Mouse (Mus musculus) myocyte (in vitro differentiated cells): ENCODE data around the gene Arid5b.

Experiments used
- E2F4 ChIP-seq: IDR thresholded peaks from one replicate; pipeline ENCODE4 v1.6.1; 2011; ENCODE audit warnings: mild to moderate bottlenecking, control low read depth, moderate library complexity; ENCODE audit not compliant: insufficient read depth
- MAX ChIP-seq: IDR thresholded peaks from one replicate; pipeline ENCODE4 v1.6.1; 2011; ENCODE audit warnings: low read depth, mild to moderate bottlenecking, control low read depth
- POLR2A ChIP-seq: IDR thresholded peaks from one replicate; pipeline ENCODE4 v1.6.1; 2011; ENCODE audit warnings: low read depth, mild to moderate bottlenecking, control low read depth, moderate library complexity; ENCODE audit not compliant: insufficient read length
- POLR2AphosphoS2 ChIP-seq: IDR thresholded peaks from one replicate; pipeline ENCODE4 v1.6.1; 2011; ENCODE audit warnings: low read depth, control low read depth; ENCODE audit not compliant: insufficient read length

- no peak for TF ChIP-seq POLR2A
- TF ChIP-seq POLR2AphosphoS2, result no peak
- TF ChIP-seq E2F4, result no peak
- no peak for TF ChIP-seq MAX
Observed at GRCm38 (mm10) chr10:68134549-68134948, 144.0 kb downstream of the Arid5b start.
